Mouse (Mus musculus) liver, postnatal 0 days (tissue): ENCODE data around the gene Gm1043.

Source experiments
- CTCF ChIP-seq: sonication (generic); IDR thresholded peaks from 2 replicates; pipeline ENCODE4 v1.5.1; 2016; ENCODE audit warnings: antibody characterized with exemption, low read depth
- EP300 ChIP-seq: IDR thresholded peaks from 2 replicates; pipeline ENCODE4 v1.6.1; 2016; ENCODE audit warnings: antibody characterized with exemption, low read depth, mild to moderate bottlenecking

- TF ChIP-seq CTCF: no peak
- no peak for TF ChIP-seq EP300
Observed at GRCm38 (mm10) chr5:37257243-37257642, 172.1 kb downstream of the Gm1043 start.
